Mouse (Mus musculus) G1E (cell line): ENCODE measurements around the gene Brd7. TPM values are rescaled to one million over a fixed set of nuclear protein-coding genes. Genes with fewer than 3 reads are reported as not detected.
A peak's percentile ranks its signal among the peaks of the same experiment; 100 is the strongest.

Experiments
- ATAC-seq: 2 replicates; pipeline ENCODE4 v1.8.0; 2016; ENCODE audit warnings: mild to moderate bottlenecking; ENCODE audit not compliant: insufficient number of reproducible peaks, poor library complexity, low FRiP score, severe bottlenecking; ENCODE audit errors: extremely low read depth
- DNase-seq: peaks from one replicate; pipeline ENCODE4 v3.0.0; 2012; ENCODE audit warnings: low spot score
- H3K27me3 ChIP-seq: 2 replicates; pipeline ENCODE4 v1.6.1; 2012; ENCODE audit warnings: mild to moderate bottlenecking, low read length, inconsistent platforms; ENCODE audit not compliant: insufficient read depth
- H3K36me3 ChIP-seq: replicated peaks from 2 replicates; pipeline ENCODE3; 2012; ENCODE audit warnings: mild to moderate bottlenecking, inconsistent platforms
- H3K4me1 ChIP-seq: 2 replicates; pipeline ENCODE4 v1.6.1; 2012; ENCODE audit warnings: low read depth, low read length, inconsistent platforms, mixed read lengths; ENCODE audit not compliant: insufficient read depth
- H3K4me3 ChIP-seq: 2 replicates; pipeline ENCODE4 v1.5.1; 2012; ENCODE audit warnings: low read depth, mild to moderate bottlenecking, inconsistent platforms, low read length, moderate library complexity, mixed read lengths
- H3K9me3 ChIP-seq: replicated peaks from 2 replicates; pipeline ENCODE4 v1.6.1; 2012; ENCODE audit warnings: inconsistent platforms
- CTCF ChIP-seq: IDR thresholded peaks from 2 replicates; pipeline ENCODE4 v1.5.1; 2012; ENCODE audit warnings: low read depth, low read length, inconsistent platforms, mixed read lengths
- GATA1 ChIP-seq: IDR thresholded peaks from 2 replicates; pipeline ENCODE4 v1.6.1; 2012; ENCODE audit warnings: borderline replicate concordance, low read length, inconsistent platforms, mixed read lengths
- GATA2 ChIP-seq: IDR thresholded peaks from 2 replicates; pipeline ENCODE4 v1.6.1; 2012; ENCODE audit warnings: low read depth, low read length, inconsistent platforms, borderline replicate concordance
- POLR2AphosphoS5 ChIP-seq: IDR thresholded peaks from 2 replicates; pipeline ENCODE4 v1.6.1; 2012; ENCODE audit warnings: low read depth, low read length, inconsistent platforms; ENCODE audit not compliant: insufficient replicate concordance
- TAL1 ChIP-seq: conservative IDR thresholded peaks from 2 replicates; pipeline ENCODE4 v1.6.1; 2012; ENCODE audit warnings: low read depth, low read length, inconsistent platforms, mixed read lengths
- polyA plus RNA-seq: library from polyadenylated mRNA; stranded (reverse); fragments of >175 nt; gene quantifications from 2 replicates; pipeline ENCODE4 v1.2.3, GENCODE M21; 2012
- total RNA-seq, 2 experiments: library from RNA; stranded (forward) in 1 of 2; stranded (reverse) in 1 of 2; fragments of 200-1000 nt in 1 of 2; fragments of >200 nt in 1 of 2; fragmentation: Nextera tagmentation in 1 of 2; gene quantifications; 2 replicates each; pipeline ENCODE4 v1.2.3; 2014 to 2017

Brd7 gene
- total and polyA plus RNA-seq, 3 experiments: 90.0 to 374 (median 99.4) TPM

GRCm38 (mm10) chr8:88376836-88377582, 15.0 kb upstream of the Brd7 start:
- Histone ChIP-seq H3K9me3 (no peaks in the 10 kb centered on the region), H3K4me3 (no peak overlapping the region), H3K36me3 (no peaks in the 10 kb centered on the region), H3K27me3 (peaks cover 49% of the 10 kb centered on the region), H3K4me1 (no peaks in the 10 kb centered on the region)
- TF ChIP-seq TAL1 (no peak), GATA2 (no peak), GATA1 (no peak), POLR2AphosphoS5 (no peak), CTCF (no peak)
- ATAC-seq (no peak), DNase-seq (no peak)

- no peaks in the 10 kb centered on the region for H3K9me3 ChIP-seq
- peaks cover 53% of the 10 kb centered on the region for H3K27me3 ChIP-seq
- DNase-seq: no peak
- H3K36me3 ChIP-seq: no peaks in the 10 kb centered on the region
- TF ChIP-seq GATA1: no peak
- no peak for TF ChIP-seq CTCF
- TF ChIP-seq TAL1: no peak
- no peak for TF ChIP-seq POLR2AphosphoS5
- no peak for TF ChIP-seq GATA2
- H3K4me3 ChIP-seq: no peak overlapping the region
- H3K4me1 ChIP-seq: no peaks in the 10 kb centered on the region
- no peak for ATAC-seq
These were observed 9.5 kb upstream of the Brd7 start for GRCm38 (mm10) chr8:88371522-88371921.

GRCm38 (mm10) chr8:88369805-88370204, 7.8 kb upstream of the Brd7 start:
- no peaks in the 10 kb centered on the region for H3K36me3 ChIP-seq
- no peaks in the 10 kb centered on the region for H3K9me3 ChIP-seq
- DNase-seq (no peak), ATAC-seq (no peak)
- H3K4me3 ChIP-seq: no peak overlapping the region
- no peaks in the 10 kb centered on the region for H3K4me1 ChIP-seq
- no peak for TF ChIP-seq TAL1
- TF ChIP-seq CTCF: no peak
- TF ChIP-seq POLR2AphosphoS5: no peak
- TF ChIP-seq GATA2: no peak
- no peak for TF ChIP-seq GATA1
- H3K27me3 ChIP-seq: peaks cover 44% of the 10 kb centered on the region

- ATAC-seq (no peak), DNase-seq (no peak)
- Histone ChIP-seq H3K27me3 (peaks cover 44% of the 10 kb centered on the region), H3K36me3 (no peaks in the 10 kb centered on the region), H3K4me3 (no peak overlapping the region), H3K4me1 (peaks cover 3% of the 10 kb centered on the region; the same call in 1 of the 2 replicates), H3K9me3 (no peaks in the 10 kb centered on the region)
- TF ChIP-seq CTCF (no peak), TAL1 (no peak), GATA1 (no peak), POLR2AphosphoS5 (no peak), GATA2 (no peak)
These were observed 7.2 kb upstream of the Brd7 start for GRCm38 (mm10) chr8:88369221-88369620.

- peak; percentile 33 for DNase-seq
- H3K36me3 ChIP-seq: peaks cover 23% of the 10 kb centered on the region
- no peaks in the 10 kb centered on the region for H3K9me3 ChIP-seq
- peaks cover 30% of the 10 kb centered on the region for H3K4me1 ChIP-seq
- peak; percentile 50; the same call in 1 of the 2 replicates for ATAC-seq
- TF ChIP-seq POLR2AphosphoS5: no peak
- TF ChIP-seq TAL1: peak; percentile 33; the same call in 1 of the 2 replicates
- H3K27me3 ChIP-seq: peaks cover 10% of the 10 kb centered on the region
- H3K4me3 ChIP-seq: peak overlapping the region; percentile 85
These were observed 604 bp upstream of the Brd7 start for GRCm38 (mm10) chr8:88362446-88363150.

GRCm38 (mm10) chr8:88361044-88361707, 818 bp downstream of the Brd7 start:
- Histone ChIP-seq H3K4me1 (peaks cover 33% of the 10 kb centered on the region), H3K27me3 (peaks cover 4% of the 10 kb centered on the region), H3K36me3 (peaks cover 37% of the 10 kb centered on the region), H3K9me3 (no peaks in the 10 kb centered on the region), H3K4me3 (peak overlapping the region; percentile 85)
- TF ChIP-seq GATA2 (no peak), POLR2AphosphoS5 (no peak), CTCF (no peak), TAL1 (no peak), GATA1 (no peak)
- peak; percentile 30 for DNase-seq
- 0 out of 2 replicates have a peak, but pooled peaks have one; percentile 31 for ATAC-seq
